Mouse (Mus musculus) heart, adult 11 months (tissue): ENCODE data around the gene Tedc1.

ENCODE experiments used
- DNase-seq: peaks from one replicate; pipeline ENCODE4 v3.0.0; 2022

Tedc1 gene

GRCm38 (mm10) chr12:113155887-113156539, at the start of gene Tedc1:
Tedc1 (plus strand) TSS chr12:113156421.
- DNase-seq: peak; percentile 100

GRCm38 (mm10) chr12:113107431-113108124, 48.6 kb upstream of the Tedc1 start:
- DNase-seq: no peak

- DNase-seq: no peak
These were observed 47.5 kb upstream of the Tedc1 start for GRCm38 (mm10) chr12:113108528-113109283.

- no peak for DNase-seq
These were observed 46.4 kb upstream of the Tedc1 start for GRCm38 (mm10) chr12:113109801-113110200.

- no peak for DNase-seq
These were observed 42.1 kb upstream of the Tedc1 start for GRCm38 (mm10) chr12:113114141-113114540.

GRCm38 (mm10) chr12:113114856-113115538, 41.2 kb upstream of the Tedc1 start:
- no peak for DNase-seq

GRCm38 (mm10) chr12:113119516-113120410, 36.5 kb upstream of the Tedc1 start:
- DNase-seq: peak; percentile 97

GRCm38 (mm10) chr12:113124726-113125125, 31.5 kb upstream of the Tedc1 start:
- DNase-seq: peak; percentile 92

GRCm38 (mm10) chr12:113130732-113131131, 25.5 kb upstream of the Tedc1 start:
- DNase-seq: peak; percentile 91

GRCm38 (mm10) chr12:113131601-113132000, 24.6 kb upstream of the Tedc1 start:
- DNase-seq: peak; percentile 92

GRCm38 (mm10) chr12:113132567-113132966, 23.7 kb upstream of the Tedc1 start:
- DNase-seq: peak; percentile 100

- peak; percentile 97 for DNase-seq
These were observed 23.0 kb upstream of the Tedc1 start for GRCm38 (mm10) chr12:113133260-113133659.

GRCm38 (mm10) chr12:113133861-113134403, 22.3 kb upstream of the Tedc1 start:
- peak; percentile 94 for DNase-seq

- peak; percentile 91 for DNase-seq
These were observed 21.7 kb upstream of the Tedc1 start for GRCm38 (mm10) chr12:113134502-113134901.

- DNase-seq: peak; percentile 92
These were observed 20.8 kb upstream of the Tedc1 start for GRCm38 (mm10) chr12:113135401-113135800.

- DNase-seq: peak; percentile 92
These were observed 19.7 kb upstream of the Tedc1 start for GRCm38 (mm10) chr12:113136492-113137020.

GRCm38 (mm10) chr12:113137260-113138213, 18.7 kb upstream of the Tedc1 start:
- peak; percentile 98 for DNase-seq

- peak; percentile 91 for DNase-seq
These were observed 17.9 kb upstream of the Tedc1 start for GRCm38 (mm10) chr12:113138291-113138690.

GRCm38 (mm10) chr12:113138901-113139864, 17.0 kb upstream of the Tedc1 start:
- peak; percentile 95 for DNase-seq
